Mouse (Mus musculus): ENCODE measurements at regions not wholly inside any gene's neighbourhood (a gene's known extent, or its start where the extent isn't known, plus 50 kb on each side); places are given as distances from the start of the nearest gene placed in this dataset.

- 65% methylated on average over 3 of the region's 3 CpGs for WGBS
- H3K4me1 ChIP-seq (ENCODE audit: control insufficient read depth, insufficient read depth, low read length) = no peaks in the 10 kb centered on the region
- no peak for DNase-seq
- no peak overlapping the region for H3K4me3 ChIP-seq (replicated peaks; ENCODE audit: extremely low read depth, low read depth, low read length)
- no peak for TF ChIP-seq CTCF (IDR thresholded peaks at IDR 0.05; ENCODE audit: insufficient read depth, low read length)
- no peak for TF ChIP-seq POLR2A (IDR thresholded peaks at IDR 0.05; ENCODE audit: borderline replicate concordance, extremely low read depth, low read depth, low read length)
Measured at GRCm38 (mm10) chr7:124455659-124456058, 473.0 kb downstream of the Hs3st4 start.

- TF ChIP-seq CTCF (IDR thresholded peaks at IDR 0.05; ENCODE audit: insufficient read depth, low read length) (no peak), POLR2A (IDR thresholded peaks at IDR 0.05; ENCODE audit: borderline replicate concordance, extremely low read depth, low read depth, low read length) (no peak)
- 43% methylated on average over 1 of the region's 1 CpGs for WGBS
- DNase-seq = no peak
- no peak overlapping the region for H3K4me3 ChIP-seq (replicated peaks; ENCODE audit: extremely low read depth, low read depth, low read length)
- H3K4me1 ChIP-seq (ENCODE audit: control insufficient read depth, insufficient read depth, low read length) = no peaks in the 10 kb centered on the region
Measured at GRCm38 (mm10) chr7:124487326-124487725, 504.7 kb downstream of the Hs3st4 start.

GRCm38 (mm10) chr7:124491109-124491793 lies 508.6 kb downstream of the Hs3st4 start:
- Histone ChIP-seq H3K4me3 (replicated peaks; ENCODE audit: extremely low read depth, low read depth, low read length) (no peak overlapping the region), H3K4me1 (ENCODE audit: control insufficient read depth, insufficient read depth, low read length) (no peaks in the 10 kb centered on the region)
- no peak for TF ChIP-seq POLR2A (IDR thresholded peaks at IDR 0.05; ENCODE audit: borderline replicate concordance, extremely low read depth, low read depth, low read length)
- TF ChIP-seq CTCF (IDR thresholded peaks at IDR 0.05; ENCODE audit: insufficient read depth, low read length) = no peak
- 44% methylated on average over 3 of the region's 3 CpGs for WGBS
- no peak for DNase-seq

GRCm38 (mm10) chr7:124491851-124492390 lies 509.3 kb downstream of the Hs3st4 start:
- H3K4me1 ChIP-seq (ENCODE audit: control insufficient read depth, insufficient read depth, low read length) = no peaks in the 10 kb centered on the region
- DNase-seq = no peak
- 86% methylated on average over 3 of the region's 3 CpGs for WGBS
- TF ChIP-seq CTCF (IDR thresholded peaks at IDR 0.05; ENCODE audit: insufficient read depth, low read length) (no peak), POLR2A (IDR thresholded peaks at IDR 0.05; ENCODE audit: borderline replicate concordance, extremely low read depth, low read depth, low read length) (no peak)
- no peak overlapping the region for H3K4me3 ChIP-seq (replicated peaks; ENCODE audit: extremely low read depth, low read depth, low read length)

- WGBS = 51% methylated on average over 3 of the region's 3 CpGs
- no peak overlapping the region for H3K4me3 ChIP-seq (replicated peaks; ENCODE audit: extremely low read depth, low read depth, low read length)
- no peaks in the 10 kb centered on the region for H3K4me1 ChIP-seq (ENCODE audit: control insufficient read depth, insufficient read depth, low read length)
- no peak for DNase-seq
- no peak for TF ChIP-seq POLR2A (IDR thresholded peaks at IDR 0.05; ENCODE audit: borderline replicate concordance, extremely low read depth, low read depth, low read length)
- no peak for TF ChIP-seq CTCF (IDR thresholded peaks at IDR 0.05; ENCODE audit: insufficient read depth, low read length)
Measured at GRCm38 (mm10) chr7:124500636-124501035, 518.0 kb downstream of the Hs3st4 start.

- H3K4me1 ChIP-seq (ENCODE audit: control insufficient read depth, insufficient read depth, low read length) = no peaks in the 10 kb centered on the region
- no peak for DNase-seq
- 86% methylated on average over 5 of the region's 5 CpGs for WGBS
- TF ChIP-seq POLR2A (IDR thresholded peaks at IDR 0.05; ENCODE audit: borderline replicate concordance, extremely low read depth, low read depth, low read length) (no peak), CTCF (IDR thresholded peaks at IDR 0.05; ENCODE audit: insufficient read depth, low read length) (no peak)
- H3K4me3 ChIP-seq (replicated peaks; ENCODE audit: extremely low read depth, low read depth, low read length) = no peak overlapping the region
Measured at GRCm38 (mm10) chr7:124502760-124503159, 520.1 kb downstream of the Hs3st4 start.

- no peak for DNase-seq
- WGBS = 74% methylated on average over 1 of the region's 1 CpGs
- no peaks in the 10 kb centered on the region for H3K4me1 ChIP-seq (ENCODE audit: control insufficient read depth, insufficient read depth, low read length)
- TF ChIP-seq POLR2A (IDR thresholded peaks at IDR 0.05; ENCODE audit: borderline replicate concordance, extremely low read depth, low read depth, low read length) (no peak), CTCF (IDR thresholded peaks at IDR 0.05; ENCODE audit: insufficient read depth, low read length) (no peak)
- H3K4me3 ChIP-seq (replicated peaks; ENCODE audit: extremely low read depth, low read depth, low read length) = no peak overlapping the region
Measured at GRCm38 (mm10) chr7:124549038-124549437, 566.4 kb downstream of the Hs3st4 start.

- no peak for TF ChIP-seq CTCF (IDR thresholded peaks at IDR 0.05; ENCODE audit: insufficient read depth, low read length)
- no peak for TF ChIP-seq POLR2A (IDR thresholded peaks at IDR 0.05; ENCODE audit: borderline replicate concordance, extremely low read depth, low read depth, low read length)
- Histone ChIP-seq H3K4me1 (ENCODE audit: control insufficient read depth, insufficient read depth, low read length) (no peaks in the 10 kb centered on the region), H3K4me3 (replicated peaks; ENCODE audit: extremely low read depth, low read depth, low read length) (no peak overlapping the region)
- DNase-seq = no peak
Measured at GRCm38 (mm10) chr7:124557213-124557612, 574.5 kb downstream of the Hs3st4 start.

GRCm38 (mm10) chr7:124570804-124571203 lies 588.1 kb downstream of the Hs3st4 start:
- Histone ChIP-seq H3K4me3 (replicated peaks; ENCODE audit: extremely low read depth, low read depth, low read length) (no peak overlapping the region), H3K4me1 (ENCODE audit: control insufficient read depth, insufficient read depth, low read length) (no peaks in the 10 kb centered on the region)
- no peak for DNase-seq
- TF ChIP-seq CTCF (IDR thresholded peaks at IDR 0.05; ENCODE audit: insufficient read depth, low read length) (no peak), POLR2A (IDR thresholded peaks at IDR 0.05; ENCODE audit: borderline replicate concordance, extremely low read depth, low read depth, low read length) (no peak)

- no peaks in the 10 kb centered on the region for H3K4me1 ChIP-seq (ENCODE audit: control insufficient read depth, insufficient read depth, low read length)
- TF ChIP-seq CTCF (IDR thresholded peaks at IDR 0.05; ENCODE audit: insufficient read depth, low read length) (no peak), POLR2A (IDR thresholded peaks at IDR 0.05; ENCODE audit: borderline replicate concordance, extremely low read depth, low read depth, low read length) (no peak)
- no peak overlapping the region for H3K4me3 ChIP-seq (replicated peaks; ENCODE audit: extremely low read depth, low read depth, low read length)
- no peak for DNase-seq
- 74% methylated on average over 5 of the region's 5 CpGs for WGBS
Measured at GRCm38 (mm10) chr7:124573666-124574065, 591.0 kb downstream of the Hs3st4 start.
